Mouse (Mus musculus) T-helper 17 cell (primary cell): ENCODE data around the gene Gm6121.
"Not testable (repeated sequence)": the region's sequence is repeated elsewhere in the genome, so short reads cannot be mapped to it uniquely, and the experiment has no call there.

Experiments used
- in situ Hi-C, 2 experiments: fragments of 300-600 bp; cut with MboI, MseI; formaldehyde crosslinking; loops; 1 replicate in 1 of 2; 2 replicates in 1 of 2; pipeline ENCODE4 v1.15.1; 2025; ENCODE audit warnings: high pct_unique_total_duplicates in 2 of 2

Gene Gm6121

DNA sequence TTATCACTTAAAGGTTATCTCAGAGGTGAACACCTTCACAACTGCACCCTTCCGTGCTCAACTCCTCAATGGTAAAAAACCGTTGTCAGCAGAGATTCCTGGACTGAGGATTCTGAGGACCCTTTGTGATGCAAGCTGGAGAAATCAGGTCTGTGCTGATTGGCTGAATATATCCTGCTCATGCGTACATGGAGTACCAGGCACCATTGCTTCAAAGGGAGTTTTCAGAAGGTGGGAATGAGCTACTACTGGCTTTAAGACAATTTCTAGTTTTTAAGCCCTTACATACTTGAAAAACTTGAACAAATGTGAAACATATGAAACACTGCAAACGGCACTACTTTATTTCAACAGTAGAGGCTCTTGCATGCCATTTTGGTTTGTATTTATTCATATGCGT lies at the start of gene Gm6121:
Gene Gm6121, minus strand, starts transcription at position 101 of the 400 bp plus-strand sequence.
- in situ Hi-C loops, result not testable (repeated sequence)
